Mouse (Mus musculus) adrenal gland, postnatal 36 days (tissue): ENCODE measurements around the gene Tmem229a. TPM values are rescaled to one million over a fixed set of nuclear protein-coding genes. Genes with fewer than 3 reads are reported as not detected.

Experiments
- DNase-seq, 2 experiments: peaks; one replicate each; pipeline ENCODE4 v3.0.0; 2021; ENCODE audit warnings: mixed read lengths in 1 of 2
- long read RNA-seq, 2 experiments: library from polyadenylated mRNA; stranded (forward); transcript quantifications; one replicate each; pipeline ENCODE4 v2.0.0; 2021; ENCODE audit warnings: borderline sequencing depth in 2 of 2
- total RNA-seq, 2 experiments: library from RNA; stranded (reverse); gene quantifications; 2 replicates each; pipeline ENCODE4 v1.2.3; 2021

The Tmem229a gene
- total RNA-seq = under 1 TPM; 0.10 to 0.26 TPM
- long read RNA-seq, experiment 1 = 0 reads
- long read RNA-seq, experiment 2 = 0 reads

DNA sequence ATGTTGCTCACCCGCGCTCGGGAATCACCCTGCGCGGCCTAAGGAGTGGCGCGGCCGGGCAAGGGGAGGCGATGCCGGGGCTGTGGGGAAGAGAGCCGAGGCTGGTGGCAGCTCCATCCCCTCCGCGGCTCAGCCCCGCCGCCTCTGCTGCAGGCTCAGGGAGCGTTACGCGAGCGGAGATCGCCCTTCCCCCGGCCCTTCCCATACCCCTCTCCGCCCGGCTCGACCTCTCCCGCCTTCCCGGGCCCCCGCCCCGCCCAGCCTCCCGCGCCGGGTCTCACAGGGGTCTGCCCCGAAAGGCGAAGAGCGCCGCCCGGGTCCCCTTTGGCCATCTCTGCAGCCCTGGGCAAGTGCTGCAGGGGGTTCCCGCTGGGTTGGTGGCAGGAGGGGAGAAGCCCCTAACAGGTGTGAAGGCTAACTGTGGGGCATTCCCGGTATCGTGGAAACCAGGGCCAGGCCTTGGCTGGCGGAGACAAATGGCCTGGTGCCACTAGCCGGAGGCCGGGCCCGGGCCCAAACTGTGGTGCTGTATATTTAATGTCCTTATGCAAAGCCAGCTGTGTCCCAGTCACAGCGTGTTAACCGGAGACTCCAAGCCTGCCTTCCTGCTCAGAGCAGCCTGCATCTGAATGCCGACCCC lies at the start of gene Tmem229a:
TSS of gene Tmem229a (minus strand) at position 352 of the 640 bp plus-strand sequence.
- peak; percentile 42 to 51 for DNase-seq

DNA sequence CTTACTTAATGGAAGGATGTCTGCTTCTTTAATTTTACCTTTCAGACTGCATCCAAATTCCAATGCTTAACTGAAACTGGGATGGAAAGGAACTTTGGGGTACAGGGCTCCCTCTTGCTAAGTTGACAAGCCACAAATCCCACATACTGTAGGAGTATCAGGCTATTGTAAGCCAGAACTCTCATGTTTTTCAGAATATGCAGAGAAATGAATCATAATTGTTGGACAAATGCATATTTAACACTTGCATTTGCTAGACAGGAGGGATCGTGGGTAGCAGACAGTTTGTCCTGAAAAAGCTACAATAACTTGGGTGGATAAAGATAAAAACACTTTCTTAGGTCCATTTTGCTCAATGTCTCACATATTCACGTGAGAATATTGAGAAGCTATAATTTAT lies 37.7 kb upstream of the Tmem229a start:
- no peak for DNase-seq

DNA sequence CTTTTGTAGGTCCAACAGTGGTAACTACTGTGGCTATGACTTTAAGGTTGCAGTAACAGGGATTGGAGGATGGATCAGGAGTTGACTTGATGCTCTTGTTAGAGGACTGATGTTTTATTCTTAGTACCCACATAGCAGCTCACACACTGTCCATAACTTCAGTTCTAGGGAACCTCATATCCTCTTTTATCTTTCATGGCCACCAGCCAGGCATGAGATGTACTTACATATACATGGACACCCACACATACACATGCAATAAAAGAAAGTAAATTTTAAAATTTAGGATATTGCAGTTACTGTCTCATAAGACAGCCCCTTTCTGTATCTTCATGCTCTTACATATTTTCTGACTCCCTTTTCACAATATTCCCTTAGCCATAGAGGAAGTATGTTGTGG lies 33.7 kb upstream of the Tmem229a start:
- DNase-seq = no peak

DNA sequence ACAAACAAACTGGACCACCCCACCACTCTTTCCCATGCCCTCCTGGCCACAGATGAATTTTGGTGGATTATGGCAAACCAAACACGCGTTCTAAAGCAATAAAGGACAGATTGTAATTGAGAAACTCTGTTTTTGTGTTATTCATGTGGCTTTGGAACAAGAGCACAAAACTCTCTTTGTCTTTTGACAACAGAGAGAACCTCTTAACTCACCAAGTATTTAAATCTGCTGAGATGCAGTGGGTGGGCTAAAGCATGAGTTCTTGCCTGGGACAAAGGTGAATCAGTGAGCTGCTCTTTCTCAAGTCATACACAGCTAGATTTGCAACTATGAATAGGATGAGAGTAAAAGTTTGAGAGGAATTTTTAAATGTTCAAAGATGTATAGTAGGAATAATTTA lies 20.1 kb upstream of the Tmem229a start:
- no peak for DNase-seq

GRCm38 (mm10) chr6:24968471-24969223 lies 12.6 kb upstream of the Tmem229a start:
- no peak for DNase-seq

DNA sequence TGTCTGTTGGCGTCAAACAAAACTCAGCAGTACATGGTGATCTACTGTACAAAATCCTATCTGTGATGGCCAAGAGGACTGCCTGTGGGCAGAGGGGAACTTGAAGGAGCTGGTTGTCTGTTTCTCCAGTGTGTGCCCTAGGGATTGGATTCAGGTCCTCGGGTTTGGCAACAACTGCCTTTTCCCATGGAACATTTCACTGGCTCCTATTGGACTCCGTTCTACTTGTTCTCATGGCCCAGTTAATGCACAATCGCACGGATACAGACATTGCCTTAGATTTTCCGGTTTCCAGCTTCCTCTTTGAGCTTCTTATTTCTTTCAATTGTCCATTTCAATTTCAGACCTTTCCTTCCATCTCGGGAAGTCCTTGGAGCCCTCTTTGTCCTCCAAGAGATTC lies 11.6 kb upstream of the Tmem229a start:
- no peak for DNase-seq

GRCm38 (mm10) chr6:24966010-24966682 lies 10.0 kb upstream of the Tmem229a start:
- no peak for DNase-seq

GRCm38 (mm10) chr6:24963754-24964153 lies 7.7 kb upstream of the Tmem229a start:
- DNase-seq = no peak

DNA sequence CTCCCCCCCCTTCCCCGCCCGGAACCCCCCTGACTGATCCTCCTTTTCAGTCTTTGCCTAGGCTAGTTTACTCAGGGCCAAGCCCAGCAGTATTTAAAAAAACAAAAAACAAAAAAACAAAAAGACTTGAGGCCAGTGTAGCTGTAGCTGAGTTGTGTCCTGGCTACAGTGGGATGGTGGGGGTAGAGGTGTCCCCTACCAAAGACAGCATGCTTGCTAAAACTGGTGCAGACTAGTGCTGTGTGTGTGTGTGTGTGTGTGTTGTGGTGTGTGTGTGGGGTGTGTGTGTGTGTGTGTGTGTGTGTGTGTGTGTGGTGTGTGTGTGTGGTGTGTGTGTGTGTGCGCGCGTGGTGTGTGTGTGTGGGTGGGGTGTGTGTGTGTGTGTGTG lies 483 bp upstream of the Tmem229a start:
- no peak for DNase-seq

GRCm38 (mm10) chr6:24955131-24955945 lies 759 bp downstream of the Tmem229a start:
- peak; percentile 41 to 43 for DNase-seq

- no peak for DNase-seq
Measured at GRCm38 (mm10) chr6:24954126-24954525, 2.0 kb downstream of the Tmem229a start.

DNA sequence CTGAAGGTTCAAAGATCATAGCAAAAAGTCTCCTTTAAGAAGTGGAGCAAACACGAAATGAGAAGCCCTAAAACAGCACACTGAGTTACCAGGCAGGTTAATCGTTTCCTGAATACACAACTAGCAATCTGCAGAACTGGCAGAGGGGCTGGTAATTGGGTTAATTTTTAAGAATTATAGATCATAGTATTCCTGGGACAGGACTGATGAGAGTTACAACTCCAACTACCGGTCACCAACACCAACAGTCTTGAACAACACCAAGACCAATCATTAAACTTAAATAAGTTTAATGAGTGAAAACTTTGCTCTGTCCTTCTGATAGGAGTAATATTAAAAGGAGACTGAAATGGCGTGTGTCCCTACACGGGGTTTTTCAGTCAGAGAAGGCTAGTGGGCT lies 3.8 kb downstream of the Tmem229a start:
- no peak for DNase-seq

DNA sequence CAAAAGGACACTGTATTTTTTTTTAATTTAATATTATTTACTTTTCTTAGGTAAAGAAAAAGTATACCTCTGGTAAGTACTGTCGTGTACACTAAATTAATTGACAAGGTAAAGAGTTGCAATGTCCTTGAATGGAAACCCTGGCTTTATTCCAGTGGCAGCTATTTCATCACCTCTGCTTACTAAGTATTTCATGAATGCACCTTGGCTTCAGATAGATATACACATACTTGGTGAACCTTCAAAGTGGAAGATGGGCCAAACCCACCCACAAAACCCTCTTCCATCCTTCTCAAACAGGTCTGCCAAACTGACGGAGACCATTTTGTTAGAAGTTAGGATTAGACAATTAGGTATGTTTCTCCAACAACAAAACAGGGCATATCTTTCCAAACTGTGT lies 5.4 kb downstream of the Tmem229a start:
- DNase-seq = peak in 1 of 2 experiments; percentile 4

DNA sequence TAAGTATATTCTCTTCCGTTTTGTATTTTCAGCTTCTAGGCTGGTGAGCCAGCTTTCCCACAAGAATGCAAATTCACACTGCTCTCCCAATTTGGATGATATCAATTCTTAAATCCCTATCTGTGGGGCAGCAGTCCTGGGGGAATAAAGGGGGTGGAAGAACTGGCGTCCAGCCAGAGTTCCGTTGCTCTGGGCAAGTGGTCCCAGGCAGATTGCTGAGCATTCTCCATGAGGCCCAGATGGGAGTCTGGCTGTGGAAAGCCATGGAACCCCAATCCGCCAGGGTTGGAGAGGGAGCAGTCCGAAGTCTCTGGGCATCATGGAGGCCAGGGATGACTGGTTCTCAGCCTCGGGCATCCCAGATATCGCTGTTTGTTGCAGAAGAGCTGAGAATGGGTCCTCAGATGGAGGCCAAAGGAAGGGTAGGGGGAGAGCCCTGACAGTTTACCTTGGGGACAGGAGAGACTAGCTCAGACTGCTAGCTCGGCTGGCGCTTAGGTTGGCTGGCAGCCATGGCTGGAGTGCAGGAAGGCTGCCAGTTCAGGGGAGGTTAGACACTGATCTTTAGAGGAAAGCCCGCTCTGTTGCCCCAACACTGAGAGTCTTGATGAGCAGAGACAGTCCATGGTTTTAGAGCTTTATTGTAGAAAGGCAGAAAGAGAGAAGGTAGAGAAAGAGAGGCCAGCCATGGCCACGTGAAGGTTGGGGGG lies 30.9 kb downstream of the Tmem229a start:
- DNase-seq = no peak

DNA sequence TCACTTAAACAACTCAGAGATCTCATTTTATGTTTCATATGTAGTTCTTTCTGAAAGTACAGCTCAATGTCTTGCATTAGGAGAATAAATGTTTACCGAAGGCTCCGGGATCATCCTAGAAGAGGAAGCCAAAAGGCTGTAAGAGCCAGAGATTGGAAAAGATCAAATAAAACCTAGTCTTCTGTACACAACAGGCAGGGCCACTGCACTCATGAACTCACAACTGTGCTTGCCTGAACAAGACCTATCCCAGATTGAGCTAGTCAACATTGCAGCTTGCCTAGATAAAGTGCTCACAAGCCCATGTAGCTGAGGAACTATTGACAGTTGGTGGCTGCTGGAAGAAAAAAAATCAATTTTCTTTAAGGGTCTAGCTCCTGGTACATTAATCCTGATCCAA lies 42.5 kb downstream of the Tmem229a start:
- DNase-seq = no peak

GRCm38 (mm10) chr6:24910728-24911105 lies 45.4 kb downstream of the Tmem229a start:
- DNase-seq = no peak

GRCm38 (mm10) chr6:24910016-24910727 lies 45.9 kb downstream of the Tmem229a start:
- no peak for DNase-seq

GRCm38 (mm10) chr6:24907824-24908223 lies 48.3 kb downstream of the Tmem229a start:
- no peak for DNase-seq

DNA sequence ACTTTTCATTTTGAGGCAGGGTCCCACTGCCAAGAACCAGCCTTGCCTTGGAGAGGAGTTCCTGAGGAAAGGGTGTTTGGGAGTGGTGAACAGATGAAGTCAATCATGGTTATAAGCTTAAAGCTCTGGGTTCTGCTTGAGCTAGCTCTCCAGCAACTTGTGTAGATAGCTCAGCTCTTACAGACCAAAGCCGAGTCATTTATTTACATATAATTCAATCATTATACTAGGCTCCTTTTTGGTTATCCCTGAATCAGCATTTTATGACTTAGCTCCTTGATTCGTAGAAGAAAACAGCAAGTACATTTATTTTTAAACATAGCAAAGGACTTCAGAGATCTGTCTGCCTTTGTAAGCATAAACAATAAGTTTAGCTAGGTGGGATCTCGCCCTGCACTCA lies 51.0 kb downstream of the Tmem229a start:
- DNase-seq = no peak
